Mouse (Mus musculus): Measurements from ENCODE around the gene Slc35f1.

- TF ChIP-seq CTCF (IDR thresholded peaks at IDR 0.05) (no peak), POLR2A (IDR thresholded peaks at IDR 0.05; ENCODE audit: insufficient read depth, low read depth, low read length) (no peak)
These were observed 244.3 kb downstream of the Slc35f1 start for GRCm38 (mm10) chr10:52934615-52935014.

Data from heart, adult 2 months (tissue).